Mouse (Mus musculus) megakaryocyte-erythroid progenitor cell, adult 5-6 weeks (primary cell): ENCODE data around the gene Tespa1. TPM values are rescaled to one million over a fixed set of nuclear protein-coding genes. Genes with fewer than 3 reads are reported as not detected.
"Not testable (repeated sequence)": the region's sequence is repeated elsewhere in the genome, so short reads cannot be mapped to it uniquely, and the experiment has no call there.

ENCODE experiments used
- ATAC-seq: replicated peaks from 2 replicates; pipeline ENCODE4 v1.8.0; 2016; ENCODE audit warnings: mild to moderate bottlenecking, inconsistent platforms; ENCODE audit not compliant: severe bottlenecking, poor library complexity, low FRiP score, low TSS enrichment
- total RNA-seq, 2 experiments: library from RNA; stranded (forward) in 1 of 2; stranded (reverse) in 1 of 2; fragments of 200-1000, 215-1000 nt in 1 of 2; fragments of >200 nt in 1 of 2; fragmentation: Nextera tagmentation in 1 of 2; gene quantifications; 2 replicates each; pipeline ENCODE4 v1.2.3; 2014 to 2017

Tespa1 gene
- total RNA-seq (2014; fragmentation: Nextera tagmentation) = 2.6 and 3.7 TPM in 2 replicates
- 10.9 and 12.2 TPM in 2 replicates for total RNA-seq (2017)

DNA sequence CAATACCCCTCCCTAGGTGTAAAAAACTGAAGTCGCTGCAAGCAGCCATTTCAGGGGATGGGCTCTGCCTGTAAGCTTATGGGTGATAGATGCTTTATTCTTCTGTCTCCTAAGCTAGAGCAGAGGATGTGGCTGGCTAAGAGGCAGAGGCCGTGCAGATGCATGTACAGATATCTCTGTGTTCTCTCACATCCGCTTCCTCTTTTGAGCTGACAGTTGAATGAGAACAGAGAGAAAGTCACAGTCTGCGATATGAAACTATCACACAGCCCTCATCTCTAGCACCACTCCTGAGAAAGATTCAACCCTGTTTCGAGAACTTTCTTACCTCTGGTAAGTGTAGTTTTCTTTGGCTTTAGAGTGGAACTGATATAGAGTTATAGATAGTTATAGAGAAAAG lies at the start of gene Tespa1:
Gene Tespa1, plus strand, starts transcription at position 234 of the 400 bp plus-strand sequence.
- ATAC-seq = peak; percentile 95

DNA sequence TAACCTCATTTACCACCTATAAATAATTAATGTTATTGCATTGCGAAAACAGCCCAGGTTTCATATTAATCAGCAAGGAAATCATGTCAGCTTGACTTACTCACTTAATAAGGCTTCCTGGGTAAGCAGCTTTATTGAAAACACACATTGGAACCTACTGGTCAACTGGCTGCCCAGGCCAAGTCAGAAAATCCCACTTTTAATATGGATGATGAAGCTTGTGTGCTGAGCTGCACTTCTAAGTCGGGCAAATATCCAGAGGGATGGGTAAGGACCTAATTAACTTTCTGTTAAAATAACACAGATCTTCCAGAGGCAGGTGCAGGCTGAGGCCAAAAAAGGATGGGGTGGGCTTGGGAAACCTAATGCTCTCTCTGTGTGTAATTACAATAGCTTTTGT lies 46.9 kb upstream of the Tespa1 start:
- ATAC-seq = no peak

DNA sequence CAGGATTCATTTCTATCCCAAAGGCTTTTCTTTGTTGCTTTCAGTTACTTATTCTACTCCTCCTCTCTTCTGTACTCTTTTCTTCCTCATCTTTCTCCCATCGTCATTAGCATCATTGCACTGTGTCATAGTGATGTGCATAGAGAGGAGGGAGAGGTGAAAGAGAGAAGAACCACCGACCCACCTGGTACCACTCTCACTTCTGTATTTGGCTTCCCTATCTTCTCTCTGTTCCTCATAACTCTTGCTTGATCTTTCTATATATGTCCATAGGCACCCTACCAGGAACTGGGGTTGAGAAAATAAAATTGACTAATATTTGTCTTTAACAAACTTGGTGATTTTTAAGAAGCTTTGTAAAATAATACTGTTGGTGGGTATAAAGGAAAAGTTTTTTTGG lies 46.2 kb upstream of the Tespa1 start:
- ATAC-seq = no peak

DNA sequence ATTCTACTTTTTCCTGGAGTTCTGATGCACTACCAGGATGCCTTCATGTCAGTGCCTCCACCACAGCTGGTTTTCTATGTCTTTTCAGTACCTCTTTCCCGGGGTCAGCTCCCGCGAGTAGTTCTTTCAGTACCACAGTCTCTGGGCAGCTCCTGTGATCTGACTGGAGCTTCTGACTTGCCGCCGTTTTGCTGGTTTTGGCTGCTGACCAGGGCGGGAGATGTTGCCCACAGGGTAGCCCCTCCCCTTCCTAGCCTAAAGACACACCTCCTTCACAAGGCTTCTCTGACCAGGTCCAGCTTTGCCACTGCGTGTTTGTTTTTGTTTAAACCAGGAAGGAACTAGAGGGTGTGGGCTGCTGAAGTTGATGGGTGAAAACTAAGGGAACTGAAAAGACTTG lies 42.6 kb upstream of the Tespa1 start, which contains the start of gene Neurod4:
Gene Neurod4, minus strand, starts transcription at position 175 of the 400 bp plus-strand sequence.
- peak; percentile 94 for ATAC-seq

DNA sequence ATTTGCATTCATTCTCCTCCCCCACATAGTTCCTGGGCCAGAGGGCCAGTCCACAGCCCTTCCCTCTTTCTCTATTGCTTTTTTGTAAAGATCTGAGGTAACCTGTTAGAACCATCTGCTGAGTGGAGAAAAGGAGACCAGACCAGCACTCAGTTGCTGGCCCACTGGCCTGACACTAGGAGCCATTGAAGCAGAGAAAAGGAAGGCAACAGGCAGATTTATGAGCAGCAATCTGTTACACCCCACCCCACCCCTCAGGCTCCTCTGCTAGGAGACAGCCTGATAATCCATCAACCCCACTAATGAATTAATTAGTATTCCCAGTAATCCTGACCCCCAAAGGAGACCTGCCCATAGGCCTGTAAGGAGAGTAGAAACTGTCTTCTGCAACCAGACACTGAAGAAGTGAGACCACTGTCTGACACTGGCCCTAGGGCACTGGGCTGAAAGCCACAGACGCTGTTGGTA lies 40.7 kb upstream of the Tespa1 start:
- ATAC-seq = no peak

DNA sequence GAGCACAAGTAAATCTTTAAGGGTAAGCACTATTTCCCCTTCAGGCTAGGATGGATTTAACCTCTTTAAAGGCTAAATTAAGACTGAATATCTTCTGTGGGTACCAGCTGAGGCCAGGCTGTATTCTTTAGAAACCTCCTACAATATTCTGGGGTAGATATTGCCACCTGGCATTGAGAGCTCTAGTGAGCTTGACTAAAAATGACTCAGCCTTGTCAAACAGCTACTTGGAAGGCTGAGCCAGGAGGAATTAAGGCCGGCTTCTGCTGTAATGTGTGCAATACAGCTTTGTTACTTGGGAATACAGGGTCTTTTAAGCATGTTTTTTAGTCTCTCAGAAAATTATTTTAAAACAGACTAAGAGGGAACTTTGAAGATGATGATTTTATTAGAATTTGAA lies 35.5 kb upstream of the Tespa1 start:
- ATAC-seq = no peak

DNA sequence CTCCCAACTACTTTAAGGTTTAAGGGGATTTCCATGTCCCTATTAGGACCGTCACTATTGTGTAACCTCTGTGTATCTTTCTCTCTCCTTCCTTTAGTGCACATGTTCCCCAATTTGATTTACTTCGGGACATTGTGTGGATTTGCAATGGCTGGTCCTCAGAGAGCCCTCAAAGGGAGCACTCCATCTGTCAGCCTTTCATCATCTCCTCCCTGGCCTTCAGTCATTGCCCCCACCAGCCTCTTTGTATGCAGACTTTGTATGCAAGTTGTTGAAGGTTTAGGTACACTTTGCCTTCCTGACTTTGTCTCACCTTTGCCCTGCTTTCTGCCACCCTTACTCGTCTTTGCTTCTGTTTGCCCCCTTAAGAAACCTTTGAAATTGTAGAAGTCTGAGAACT lies 34.7 kb upstream of the Tespa1 start:
- no peak for ATAC-seq

DNA sequence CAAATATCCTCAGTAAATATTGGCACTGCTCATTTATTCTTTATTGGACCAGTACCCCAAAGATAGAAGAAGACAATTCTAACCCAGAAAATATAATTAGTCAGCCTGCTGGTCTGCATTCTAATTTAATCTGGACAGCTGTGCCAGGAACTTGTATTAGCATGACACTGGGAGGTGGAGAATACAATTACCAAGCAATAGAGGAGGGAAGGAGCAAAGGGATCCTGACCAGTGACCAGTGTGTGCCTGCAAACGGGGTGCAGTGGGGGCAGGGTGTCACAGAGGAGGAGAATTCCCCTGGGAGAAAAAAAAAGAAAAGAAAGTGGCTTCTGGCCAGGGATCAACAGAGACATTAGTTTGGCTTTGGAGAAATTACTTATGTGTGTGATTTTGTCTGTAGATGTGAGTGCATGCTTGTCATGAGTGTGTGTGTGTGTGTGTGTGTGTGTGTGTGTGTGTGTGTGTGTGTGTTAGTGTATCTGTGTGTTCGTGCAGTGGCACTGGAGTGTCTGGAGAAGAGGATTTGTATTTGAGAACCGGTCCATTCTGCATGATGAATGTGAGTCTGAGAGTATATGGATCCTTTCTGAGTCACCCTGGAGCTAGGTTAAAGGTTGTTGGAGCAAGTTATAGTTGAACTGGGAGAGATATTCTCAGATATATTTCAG lies 28.8 kb upstream of the Tespa1 start:
- no peak for ATAC-seq

DNA sequence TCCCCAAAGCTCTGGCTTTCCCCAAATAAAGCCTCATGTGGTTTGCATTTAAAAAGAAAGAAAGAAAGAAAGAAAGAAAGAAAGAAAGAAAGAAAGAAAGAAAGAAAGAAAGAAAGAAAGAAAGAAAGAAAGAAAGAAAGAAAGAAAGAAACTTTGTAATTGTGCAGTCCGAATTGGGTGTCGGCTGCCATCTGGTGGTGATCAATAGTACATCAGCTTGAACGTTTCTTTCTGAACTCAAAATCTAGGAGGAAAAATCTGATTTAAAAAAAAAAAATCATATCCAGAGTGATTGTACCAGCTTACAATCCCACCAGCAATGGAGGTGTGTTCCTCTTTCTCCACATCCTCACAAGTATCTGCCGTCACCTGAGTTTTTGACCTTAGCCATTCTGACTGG lies 23.9 kb upstream of the Tespa1 start:
- peak; percentile 71 for ATAC-seq

DNA sequence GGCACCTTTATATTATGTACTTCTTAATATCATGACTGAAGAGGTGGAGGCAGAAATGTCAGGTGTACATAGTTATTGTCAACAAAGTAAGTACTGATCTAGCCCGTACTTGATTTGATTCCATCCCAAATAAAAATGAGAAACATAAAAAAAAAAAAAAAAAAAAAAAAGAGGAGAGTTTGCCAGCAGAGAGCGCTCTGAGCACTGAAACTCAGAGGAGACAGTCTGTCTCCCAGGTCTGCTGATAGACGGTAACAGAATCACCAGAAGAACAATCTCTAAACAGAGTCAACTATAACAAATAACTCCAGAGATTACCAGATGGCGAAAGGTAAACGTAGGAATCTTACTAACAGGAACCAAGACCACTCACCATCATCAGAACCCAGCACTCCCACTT lies 18.5 kb upstream of the Tespa1 start:
- ATAC-seq = not testable (repeated sequence)

DNA sequence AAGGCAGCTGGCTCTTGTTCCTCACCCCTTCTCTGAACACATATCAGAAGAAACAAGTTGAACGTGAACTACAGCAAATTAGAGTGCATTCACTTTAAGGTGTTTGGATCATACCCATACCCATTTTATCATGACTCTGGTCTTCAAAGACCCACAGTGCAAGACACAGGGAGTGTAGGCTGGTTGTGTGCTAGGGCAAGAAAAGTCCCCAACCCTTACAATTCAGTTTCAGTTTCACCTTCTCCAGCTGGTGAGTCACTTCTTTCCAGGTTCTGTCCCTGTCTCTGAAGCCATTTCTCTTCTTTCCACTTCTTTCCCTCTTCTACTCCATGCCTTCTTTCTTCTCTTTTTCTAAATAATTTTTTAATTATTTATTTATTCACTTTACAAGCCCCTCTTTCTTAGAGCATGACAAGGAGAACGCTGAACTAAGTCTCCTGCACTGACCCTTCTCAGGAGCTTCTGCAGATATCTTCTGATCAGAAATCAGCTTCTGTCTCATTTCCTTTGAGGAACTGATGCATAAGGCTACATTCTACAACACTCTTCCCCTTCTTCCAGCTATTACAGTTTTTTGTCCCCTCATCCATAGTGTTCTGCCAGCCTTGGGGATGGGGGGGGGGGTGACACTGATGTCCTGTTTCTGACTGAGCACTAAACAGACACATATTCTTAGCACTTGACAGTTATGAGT lies 11.0 kb upstream of the Tespa1 start:
- no peak; the same call in 1 of the 2 replicates for ATAC-seq

DNA sequence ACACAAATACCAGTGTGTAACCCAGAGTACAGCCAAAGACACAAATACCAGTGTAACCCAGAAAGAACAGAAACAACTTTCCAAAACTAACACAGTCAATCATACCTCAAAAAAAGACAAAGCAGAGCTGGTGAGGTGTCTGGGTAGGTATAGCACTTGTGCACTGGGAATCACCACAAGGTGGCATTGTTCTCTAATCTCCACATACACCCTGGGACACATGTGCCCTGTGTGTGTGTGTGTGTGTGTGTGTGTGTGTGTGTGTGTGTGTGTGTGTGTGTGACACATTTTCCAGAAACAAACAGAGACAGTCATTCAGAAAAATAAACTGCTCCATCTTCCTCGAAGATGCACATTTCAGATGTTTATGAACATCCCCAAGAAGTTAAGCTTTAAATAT lies 9.1 kb upstream of the Tespa1 start:
- peak; percentile 98 for ATAC-seq

DNA sequence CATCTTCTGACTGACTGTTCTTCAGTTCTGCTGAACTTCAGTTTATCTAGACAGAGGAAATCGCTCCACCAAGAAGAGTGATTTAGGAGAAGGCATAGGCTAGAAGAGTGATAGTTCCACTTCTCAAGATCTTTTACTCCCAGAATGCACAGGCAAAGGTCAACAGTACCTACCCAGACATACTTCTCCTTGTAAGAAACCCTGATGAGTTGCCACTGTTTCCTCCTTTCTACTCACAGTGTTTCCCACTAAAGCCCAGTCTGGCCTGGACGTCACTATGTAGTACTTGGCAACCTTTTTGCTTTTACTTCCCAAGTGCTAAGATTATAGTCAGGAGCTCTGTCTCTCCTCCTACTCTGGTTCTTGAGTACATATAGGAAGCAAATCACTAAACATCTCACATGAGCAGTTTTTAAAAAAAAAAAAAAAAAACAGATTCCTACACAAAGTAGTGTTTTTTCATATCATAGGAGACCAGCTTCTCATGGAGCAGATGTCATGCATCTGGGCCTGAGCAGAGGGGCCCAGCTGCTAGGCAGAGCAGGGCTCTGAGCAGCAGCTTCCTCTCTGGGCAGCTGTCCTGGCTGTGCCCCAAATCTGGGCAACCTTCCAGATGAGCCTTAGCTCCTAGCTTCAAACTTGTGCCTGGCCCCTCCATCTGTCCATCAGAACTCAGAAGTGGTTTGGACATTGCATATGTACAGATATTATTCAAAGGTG lies 8.4 kb upstream of the Tespa1 start:
- peak; percentile 58; the same call in 1 of the 2 replicates for ATAC-seq

DNA sequence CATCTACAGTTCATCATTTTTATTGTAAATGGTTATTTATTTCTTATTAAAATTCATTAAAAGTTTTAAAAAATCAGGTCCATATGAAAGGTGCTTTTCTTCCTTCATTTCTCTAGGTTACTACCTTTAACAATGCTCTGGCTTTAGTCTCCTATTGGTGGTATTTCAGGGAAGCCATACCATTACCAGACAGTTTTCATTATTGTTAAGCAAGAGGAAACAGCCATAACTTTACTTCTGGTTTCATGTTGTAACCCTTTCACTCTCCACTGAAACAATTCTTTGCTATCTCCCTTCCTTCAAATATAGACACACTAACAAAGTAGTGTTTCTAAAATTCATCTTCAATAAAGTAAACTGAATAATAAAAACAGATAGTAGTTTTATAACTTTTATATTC lies 6.8 kb upstream of the Tespa1 start:
- ATAC-seq = no peak

DNA sequence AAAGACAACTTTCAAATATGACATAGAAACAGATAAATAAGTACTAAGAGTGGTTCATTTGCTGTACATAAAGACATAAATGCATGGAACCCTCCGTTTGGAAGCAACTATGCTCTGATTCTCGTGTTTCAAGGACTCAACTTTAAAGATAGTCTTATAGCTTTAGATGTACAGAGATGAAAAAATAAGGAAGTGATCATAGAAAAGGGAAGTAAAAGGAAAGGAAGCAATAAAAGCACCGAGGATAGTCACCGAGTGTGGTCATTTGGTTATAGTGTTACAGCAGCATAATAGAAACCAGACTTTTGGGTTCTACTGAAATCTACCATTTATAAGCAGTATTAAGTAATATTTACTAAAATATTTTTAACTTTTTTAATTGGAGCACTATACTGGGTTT lies 4.0 kb upstream of the Tespa1 start:
- no peak for ATAC-seq

DNA sequence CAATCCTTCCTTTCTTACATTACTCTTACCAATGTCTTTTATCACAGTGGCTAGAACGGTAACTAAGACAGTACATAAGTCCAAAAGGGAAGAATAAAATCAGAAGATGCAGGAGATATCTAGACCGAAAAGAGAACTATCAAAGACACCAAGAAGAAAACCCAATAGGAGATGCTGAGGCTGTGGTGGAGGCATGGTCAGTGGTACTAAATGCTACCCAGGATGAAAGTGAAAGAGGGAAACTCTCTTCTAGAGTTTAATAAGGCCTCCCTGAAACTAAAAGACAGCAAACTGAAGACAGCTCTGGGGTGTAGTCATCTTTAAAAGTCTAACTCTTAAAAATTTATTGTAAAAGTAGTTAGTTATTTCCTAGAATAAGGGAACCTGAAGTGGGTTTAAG lies 2.0 kb upstream of the Tespa1 start:
- no peak for ATAC-seq

DNA sequence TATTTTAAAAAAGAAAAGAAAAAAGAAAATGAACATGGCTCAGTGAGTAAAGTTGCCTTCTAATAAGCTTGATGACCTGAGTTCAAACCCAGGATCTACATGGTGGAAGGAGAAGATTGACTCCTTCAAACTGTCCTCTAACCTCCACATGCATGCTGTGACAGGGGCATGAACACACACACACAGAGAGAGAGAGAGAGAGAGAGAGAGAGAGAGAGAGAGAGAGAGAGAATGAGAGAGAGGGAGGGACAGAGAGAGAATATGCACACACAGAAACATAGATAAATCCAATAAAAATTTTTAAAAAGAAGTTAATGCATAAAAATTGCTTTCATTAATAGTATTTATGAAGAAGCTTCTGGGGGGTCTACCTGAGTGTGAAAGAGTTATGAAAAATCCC lies 608 bp upstream of the Tespa1 start:
- no peak for ATAC-seq

DNA sequence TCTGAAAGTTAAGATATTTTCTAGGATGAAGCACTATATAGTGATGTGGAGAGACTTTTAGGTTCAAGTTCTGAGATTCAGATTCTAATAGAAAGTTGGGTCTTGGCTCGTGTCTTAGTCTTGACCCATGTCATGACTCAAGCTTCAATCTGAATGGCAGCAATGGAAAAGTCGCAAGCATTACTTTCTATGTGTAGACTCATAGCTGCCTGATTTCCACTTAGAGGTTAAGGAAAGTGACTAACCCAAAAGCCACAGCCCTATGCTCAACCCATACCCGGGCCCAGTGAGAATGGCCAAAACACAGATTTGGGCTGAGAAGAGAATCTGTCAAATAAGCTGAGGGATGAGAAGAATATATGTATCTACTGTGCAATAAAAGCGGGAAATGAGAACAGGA lies 1.6 kb downstream of the Tespa1 start:
- no peak for ATAC-seq

DNA sequence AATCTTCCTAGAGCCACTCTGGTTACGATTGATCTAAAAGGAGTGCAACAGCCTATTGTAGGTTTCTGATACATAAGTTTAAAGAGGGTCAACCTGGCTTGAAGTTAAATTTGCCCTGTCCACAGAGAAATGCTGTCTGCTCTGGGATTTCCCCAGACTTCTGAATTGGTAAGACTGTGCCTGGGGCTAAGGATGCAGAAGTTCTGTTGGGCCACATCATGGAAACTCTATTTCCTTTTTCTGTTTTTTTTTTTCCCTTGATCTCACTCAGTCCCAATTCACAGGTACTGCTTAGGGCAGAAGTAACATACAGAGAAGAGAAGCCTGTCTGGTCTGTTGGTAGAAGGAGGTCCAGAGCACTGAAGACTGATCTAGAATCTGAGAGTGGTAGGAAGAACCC lies 8.0 kb downstream of the Tespa1 start:
- ATAC-seq = no peak

DNA sequence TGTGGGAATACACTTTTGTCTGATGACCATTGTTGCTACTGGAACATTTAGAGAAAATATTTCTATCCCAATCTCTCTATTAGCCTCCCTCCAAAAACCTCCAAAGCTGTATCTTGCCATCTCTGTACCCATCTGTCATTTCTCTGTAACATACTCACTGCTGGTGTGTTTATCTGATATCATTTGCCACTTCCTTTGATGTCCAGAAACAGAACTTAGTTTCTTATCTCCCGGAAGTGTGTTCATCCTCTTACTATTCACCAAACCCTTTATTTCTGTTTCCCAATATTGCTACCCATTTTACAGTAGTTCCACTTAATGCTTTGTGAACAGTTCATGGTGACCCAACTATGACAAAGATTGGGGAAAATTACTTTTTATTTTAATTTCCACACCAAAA lies 13.7 kb downstream of the Tespa1 start:
- ATAC-seq = peak; percentile 78
